Mouse (Mus musculus): Measurements from ENCODE around the gene Agbl5.

Gene Agbl5

GRCm38 (mm10) chr5:30920621-30921020 is 32.1 kb downstream of the Agbl5 start:
- DNase-seq (ENCODE audit: low spot score in 2 of 2), result no peak

GRCm38 (mm10) chr5:30921256-30922033 is 33.0 kb downstream of the Agbl5 start, which contains the start of gene Khk:
TSS of gene Khk (plus strand) at chr5:30921431.
- peak; percentile 76 to 79 for DNase-seq (ENCODE audit: low spot score in 2 of 2)

- DNase-seq (ENCODE audit: low spot score in 2 of 2), result no peak
Observed at GRCm38 (mm10) chr5:30922581-30923041, 34.1 kb downstream of the Agbl5 start.

GRCm38 (mm10) chr5:30923119-30923518 is 34.6 kb downstream of the Agbl5 start:
- no peak for DNase-seq (ENCODE audit: low spot score in 2 of 2)

GRCm38 (mm10) chr5:30924614-30925013 is 36.1 kb downstream of the Agbl5 start:
- DNase-seq (ENCODE audit: low spot score in 2 of 2), result no peak

- DNase-seq (ENCODE audit: low spot score in 2 of 2), result no peak
Observed at GRCm38 (mm10) chr5:30925217-30925616, 36.7 kb downstream of the Agbl5 start.

- no peak for DNase-seq (ENCODE audit: low spot score in 2 of 2)
Observed at GRCm38 (mm10) chr5:30926073-30926472, 37.6 kb downstream of the Agbl5 start.

- DNase-seq (ENCODE audit: low spot score in 2 of 2), result no peak
Observed at GRCm38 (mm10) chr5:30927945-30928529, 39.5 kb downstream of the Agbl5 start.

GRCm38 (mm10) chr5:30930121-30930520 is 41.6 kb downstream of the Agbl5 start:
- DNase-seq (ENCODE audit: low spot score in 2 of 2), result peak in 1 of 2 experiments; percentile 68

GRCm38 (mm10) chr5:30930846-30931245 is 42.4 kb downstream of the Agbl5 start:
- DNase-seq (ENCODE audit: low spot score in 2 of 2), result no peak

GRCm38 (mm10) chr5:30931378-30931777 is 42.9 kb downstream of the Agbl5 start:
- DNase-seq (ENCODE audit: low spot score in 2 of 2), result no peak

- no peak for DNase-seq (ENCODE audit: low spot score in 2 of 2)
Observed at GRCm38 (mm10) chr5:30933705-30934104, 45.2 kb downstream of the Agbl5 start.

GRCm38 (mm10) chr5:30934725-30935461 is 46.4 kb downstream of the Agbl5 start:
- no peak for DNase-seq (ENCODE audit: low spot score in 2 of 2)

- no peak for DNase-seq (ENCODE audit: low spot score in 2 of 2)
Observed at GRCm38 (mm10) chr5:30943004-30943403, 54.5 kb downstream of the Agbl5 start.

GRCm38 (mm10) chr5:30944344-30944743 is 55.9 kb downstream of the Agbl5 start:
- DNase-seq (ENCODE audit: low spot score in 2 of 2), result no peak

GRCm38 (mm10) chr5:30944956-30945781 is 56.7 kb downstream of the Agbl5 start, which contains the start of gene Cgref1:
TSS of gene Cgref1 (minus strand) at chr5:30945591.
- peak; percentile 77 to 81 for DNase-seq (ENCODE audit: low spot score in 2 of 2)

GRCm38 (mm10) chr5:30948620-30949019 is 60.1 kb downstream of the Agbl5 start:
- DNase-seq (ENCODE audit: low spot score in 2 of 2), result no peak

GRCm38 (mm10) chr5:30949654-30950326 is 61.3 kb downstream of the Agbl5 start:
- DNase-seq (ENCODE audit: low spot score in 2 of 2), result peak; percentile 89 to 92

GRCm38 (mm10) chr5:30950451-30950850 is 62.0 kb downstream of the Agbl5 start:
- no peak for DNase-seq (ENCODE audit: low spot score in 2 of 2)

GRCm38 (mm10) chr5:30950922-30951321 is 62.4 kb downstream of the Agbl5 start:
- DNase-seq (ENCODE audit: low spot score in 2 of 2), result no peak

- no peak for DNase-seq (ENCODE audit: low spot score in 2 of 2)
Observed at GRCm38 (mm10) chr5:30951706-30952105, 63.2 kb downstream of the Agbl5 start.

Measured in right cerebral cortex, postnatal 36 days (tissue).